Mouse (Mus musculus): ENCODE results near the gene Nox1. TPM values are rescaled to one million over a fixed set of nuclear protein-coding genes. Genes with fewer than 3 reads are reported as not detected.

The Nox1 gene
- polyA plus RNA-seq, 3 experiments from 2014 or later = 0.67 to 0.82 TPM; not detected in 1

- no peak for ATAC-seq
These were observed 93.2 kb downstream of the Nox1 start for GRCm38 (mm10) chrX:134128549-134128948.

- ATAC-seq = no peak
These were observed 105.3 kb downstream of the Nox1 start for GRCm38 (mm10) chrX:134116417-134116816.

GRCm38 (mm10) chrX:134111767-134112166, 110.0 kb downstream of the Nox1 start:
- peak; percentile 85 for ATAC-seq

- ATAC-seq = no peak
These were observed 119.1 kb downstream of the Nox1 start for GRCm38 (mm10) chrX:134102641-134103040.

GRCm38 (mm10) chrX:134085453-134085852, 136.3 kb downstream of the Nox1 start:
- ATAC-seq = no peak

GRCm38 (mm10) chrX:134059764-134060163, 162.0 kb downstream of the Nox1 start:
- peak; percentile 18 for ATAC-seq

- peak; percentile 94 for ATAC-seq
These were observed 162.6 kb downstream of the Nox1 start, which contains the start of gene Cstf2 for GRCm38 (mm10) chrX:134058987-134059712. Gene Cstf2, plus strand, starts transcription at chrX:134059187.

GRCm38 (mm10) chrX:134058040-134058875, 163.5 kb downstream of the Nox1 start:
- peak; percentile 1 for ATAC-seq

GRCm38 (mm10) chrX:134056897-134057296, 164.9 kb downstream of the Nox1 start:
- no peak for ATAC-seq

GRCm38 (mm10) chrX:134048994-134049393, 172.8 kb downstream of the Nox1 start:
- ATAC-seq = no peak

Other genes starting within 250 kb of the Nox1 start
- 1 to 10 TPM in 1 of 3 experiments, under 1 TPM in 1, not detected in 1; 0.85 to 1.6 TPM for gene Sytl4, start 240.1 kb downstream of the Nox1 start, polyA plus RNA-seq (2017; shearing (Covaris generic))
- gene Cstf2, start 162.8 kb downstream of the Nox1 start, polyA plus RNA-seq (2017; shearing (Covaris generic)) = 10 to 100 TPM; 27.1 to 42.3 (median 27.3) TPM
- gene Xkrx, start 59.9 kb downstream of the Nox1 start, polyA plus RNA-seq (2017; shearing (Covaris generic)) = 1 to 10 TPM in 1 of 3 experiments, under 1 TPM in 1, not detected in 1; 0.83 to 1.3 TPM
- under 1 TPM in 1 of 3 experiments, not detected in 2; 0.19 TPM for gene Arl13a, start 34.5 kb downstream of the Nox1 start, polyA plus RNA-seq (2017; shearing (Covaris generic))
- gene Trmt2b, start 55.0 kb upstream of the Nox1 start, polyA plus RNA-seq (2017; shearing (Covaris generic)) = 10 to 100 TPM; 19.9 to 24.3 (median 22.8) TPM
- gene Tmem35a, start 73.3 kb upstream of the Nox1 start, polyA plus RNA-seq (2017; shearing (Covaris generic)) = not detected
- gene Cenpi, start 86.1 kb upstream of the Nox1 start, polyA plus RNA-seq (2017; shearing (Covaris generic)) = 10 to 100 TPM in 1 of 3 experiments, 1 to 10 TPM in 2; 1.8 to 14.2 (median 2.6) TPM
- gene Drp2, start 182.6 kb upstream of the Nox1 start, polyA plus RNA-seq (2017; shearing (Covaris generic)) = under 1 TPM in 1 of 3 experiments, not detected in 2; 0.16 TPM

Data from inflammation-experienced regulatory T-cells, adult 6 months (primary cell).